Mouse (Mus musculus) neural tube, postnatal 0 days (tissue): ENCODE data around the gene Bpifa6. TPM values are rescaled to one million over a fixed set of nuclear protein-coding genes. Genes with fewer than 3 reads are reported as not detected.

Experiments
- polyA plus RNA-seq: library from polyadenylated mRNA; unstranded; fragments of >200 nt; fragmentation: Nextera tagmentation; extraction: Ambion mirVana; gene quantifications from 2 replicates; pipeline ENCODE4 v1.2.1, GENCODE M21; 2015

The Bpifa6 gene
- polyA plus RNA-seq: not detected in 2 replicates

GRCm38 (mm10) chr2:153974582-153974981 is at the start of gene Bpifa6:
Gene Bpifa6 (plus strand): TSS chr2:153974945.

DNA sequence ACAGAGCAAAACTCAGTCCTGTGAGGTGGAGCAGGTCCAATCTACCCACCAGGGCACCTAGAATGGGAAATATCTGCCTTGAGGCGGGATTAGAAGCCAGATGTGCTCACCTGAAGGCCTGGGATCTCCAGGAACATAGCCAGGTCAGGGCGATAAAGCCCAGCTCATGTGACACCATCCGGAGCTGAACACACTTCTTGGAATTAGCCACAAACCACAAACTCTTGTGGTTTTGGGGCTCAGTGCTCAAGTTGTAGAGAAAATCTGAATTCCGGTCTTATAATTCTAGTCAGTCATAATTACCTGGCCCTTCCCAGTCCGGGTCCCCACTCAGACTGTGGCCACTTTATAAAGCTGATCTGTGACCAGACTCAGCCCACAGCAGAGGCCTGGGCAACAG is 36.9 kb upstream of the Bpifa6 start, which contains the start of gene Bpifb4:
Bpifb4 (plus strand) TSS at position 370 of the 400 bp plus-strand sequence.

GRCm38 (mm10) chr2:154007965-154008364 is 33.2 kb downstream of the Bpifa6 start, which contains the start of gene Bpifa2:
Gene Bpifa2 (plus strand): TSS chr2:154008265.

Other genes with a start within 250 kb of the Bpifa6 start
- 246 and 263 TPM in 2 replicates for gene Mapre1, start 233.7 kb upstream of the Bpifa6 start, polyA plus RNA-seq
- 0.06 TPM in 1 of 2 replicates, not detected in the other for gene Efcab8, start 195.0 kb upstream of the Bpifa6 start, polyA plus RNA-seq
- gene Sun5, start 103.9 kb upstream of the Bpifa6 start, polyA plus RNA-seq: not detected in 2 replicates
- 0.15 and 0.22 TPM in 2 replicates for gene Bpifb2, start 99.9 kb upstream of the Bpifa6 start, polyA plus RNA-seq
- gene Bpifb6, start 74.6 kb upstream of the Bpifa6 start, polyA plus RNA-seq: 0.12 and 0.23 TPM in 2 replicates
- gene Bpifb3, start 56.7 kb upstream of the Bpifa6 start, polyA plus RNA-seq: not detected in 2 replicates
- gene Bpifb4, start 36.7 kb upstream of the Bpifa6 start, polyA plus RNA-seq: not detected in 2 replicates
- gene Bpifa2, start 33.3 kb downstream of the Bpifa6 start, polyA plus RNA-seq: not detected in 2 replicates
- gene Bpifa3, start 155.4 kb downstream of the Bpifa6 start, polyA plus RNA-seq: not detected in 2 replicates
- gene Bpifa1, start 167.9 kb downstream of the Bpifa6 start, polyA plus RNA-seq: 0.14 and 0.34 TPM in 2 replicates
- gene Bpifa5, start 187.7 kb downstream of the Bpifa6 start, polyA plus RNA-seq: 0.18 TPM in 1 of 2 replicates, not detected in the other
- gene Bpifb1, start 215.9 kb downstream of the Bpifa6 start, polyA plus RNA-seq: 0.18 and 0.23 TPM in 2 replicates
- 0.28 and 0.39 TPM in 2 replicates for gene Bpifb5, start 248.8 kb downstream of the Bpifa6 start, polyA plus RNA-seq